Mouse (Mus musculus): ENCODE measurements around the gene Vmn1r75. TPM values are rescaled to one million over a fixed set of nuclear protein-coding genes. Genes with fewer than 3 reads are reported as not detected.

Vmn1r75 gene
- total RNA-seq (2017) = not detected in 3 replicates

DNA sequence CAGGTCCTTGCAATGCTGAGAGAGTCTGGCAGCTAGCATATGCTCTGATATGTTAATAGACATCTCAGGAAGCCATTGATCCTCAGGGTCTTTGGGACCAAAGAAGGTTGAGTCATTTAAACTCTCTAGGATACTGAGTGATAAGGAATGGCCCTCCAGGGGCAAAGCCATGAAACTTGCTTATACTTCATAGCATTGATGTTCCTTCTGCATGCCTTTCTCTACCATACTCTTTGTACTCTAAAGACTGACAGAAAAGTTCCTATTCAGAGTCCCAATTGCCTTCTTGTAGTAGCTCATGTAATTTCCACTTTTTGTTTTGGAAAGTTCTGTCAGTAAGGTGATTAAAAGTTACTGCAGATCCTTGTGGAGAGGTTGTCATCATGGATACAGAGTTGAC is at the start of gene Vmn1r75:
Vmn1r75 (plus strand) TSS at position 301 of the 400 bp plus-strand sequence.
- ATAC-seq (replicated peaks; ENCODE audit: insufficient number of reproducible peaks, low FRiP score, low TSS enrichment, poor library complexity, severe bottlenecking) = no peak

DNA sequence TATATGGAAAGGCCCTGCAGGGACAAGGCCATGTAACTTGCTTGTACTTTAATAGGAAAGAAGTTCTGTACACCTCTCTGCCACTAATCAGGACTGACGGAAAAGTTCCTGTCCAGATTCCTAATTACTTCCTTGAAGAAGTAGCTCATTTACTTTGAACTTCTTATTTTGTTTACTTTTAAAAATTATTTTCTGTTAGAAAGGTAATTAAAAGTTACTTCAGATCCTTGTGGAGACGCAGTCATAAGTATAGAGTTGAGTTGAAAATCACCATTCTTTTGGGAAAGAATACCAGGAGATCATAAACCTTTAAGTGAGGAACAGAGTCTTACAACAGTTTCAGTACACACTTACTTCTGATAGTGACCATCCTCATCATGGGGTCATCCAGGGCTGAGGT is 40.8 kb upstream of the Vmn1r75 start, which contains the start of gene Vmn1r74:
Vmn1r74 (plus strand) TSS at position 301 of the 400 bp plus-strand sequence.
- ATAC-seq (replicated peaks; ENCODE audit: insufficient number of reproducible peaks, low FRiP score, low TSS enrichment, poor library complexity, severe bottlenecking) = no peak

Other genes with a start within 250 kb of the Vmn1r75 start
- 0.10 TPM in 1 of 3 replicates, not detected in the others for gene Vmn1r72, start 194.5 kb upstream of the Vmn1r75 start, total RNA-seq (2017)
- 0.11 TPM in 1 of 3 replicates, not detected in the others for gene Vmn1r73, start 144.4 kb upstream of the Vmn1r75 start, total RNA-seq (2017)
- not detected in 3 replicates for gene Vmn1r74, start 40.6 kb upstream of the Vmn1r75 start, total RNA-seq (2017)
- gene Vmn1r76, start 63.6 kb downstream of the Vmn1r75 start, total RNA-seq (2017) = 0.21 TPM in 1 of 3 replicates, not detected in the others
- gene Vmn1r77, start 162.1 kb downstream of the Vmn1r75 start, total RNA-seq (2017) = not detected in 3 replicates